Mouse (Mus musculus) hindbrain, embryonic 11.5 days (tissue): ENCODE data around the gene Fars2. TPM values are rescaled to one million over a fixed set of nuclear protein-coding genes. Genes with fewer than 3 reads are reported as not detected.
"Not testable (repeated sequence)": the region's sequence is repeated elsewhere in the genome, so short reads cannot be mapped to it uniquely, and the experiment has no call there.

ENCODE experiments used
- ATAC-seq: fragments of 200-750 bp; cut with Nextera tagmentation; 2 replicates; pipeline ENCODE4 v1.8.0; 2017; ENCODE audit warnings: mild to moderate bottlenecking, moderate TSS enrichment, moderate library complexity; ENCODE audit not compliant: low FRiP score
- DNase-seq: peaks from one replicate; pipeline ENCODE4 v3.0.0-alpha.2; 2015; ENCODE audit warnings: low spot score
- H3K27ac ChIP-seq: fragments of 300-500 bp; sonication (generic); 2 replicates; pipeline ENCODE4 v1.5.1; 2014; ENCODE audit warnings: mild to moderate bottlenecking, low read depth, low read length
- H3K27me3 ChIP-seq: fragments of 300-500 bp; sonication (generic); 2 replicates; pipeline ENCODE4 v1.6.1; 2014; ENCODE audit warnings: mild to moderate bottlenecking, low read length, moderate library complexity, mixed read lengths; ENCODE audit not compliant: control insufficient read depth, insufficient read depth
- H3K36me3 ChIP-seq: fragments of 300-500 bp; sonication (generic); 2 replicates; pipeline ENCODE4 v1.6.1; 2014; ENCODE audit warnings: mild to moderate bottlenecking, low read length, moderate library complexity, mixed read lengths; ENCODE audit not compliant: control insufficient read depth, insufficient read depth
- H3K4me1 ChIP-seq: fragments of 300-500 bp; sonication (generic); replicated peaks from 2 replicates; pipeline ENCODE4 v1.6.1; 2014; ENCODE audit warnings: low read length, mixed read lengths; ENCODE audit not compliant: control insufficient read depth, insufficient read depth
- H3K4me2 ChIP-seq: fragments of 300-500 bp; sonication (generic); replicated peaks from 2 replicates; pipeline ENCODE4 v1.6.1; 2014; ENCODE audit warnings: mild to moderate bottlenecking, low read depth, low read length
- H3K4me3 ChIP-seq: fragments of 300-500 bp; sonication (generic); 2 replicates; pipeline ENCODE4 v1.5.1; 2014; ENCODE audit warnings: low read depth, low read length
- H3K9ac ChIP-seq: fragments of 300-500 bp; sonication (generic); 2 replicates; pipeline ENCODE4 v1.6.1; 2014; ENCODE audit warnings: low read depth, low read length
- H3K9me3 ChIP-seq: fragments of 300-500 bp; sonication (generic); 2 replicates; pipeline ENCODE4 v1.6.1; 2016; ENCODE audit warnings: low read length; ENCODE audit not compliant: control insufficient read depth
- WGBS: fragments of 180-500 bp; shearing (Covaris S2); extraction: QIAGEN DNeasy Blood & Tissue Kit; methylation state at CpG from one replicate; pipeline ENCODE4 v1.1.7; 2014; 5-methylcytosine and 5-hydroxymethylcytosine counted together
- polyA plus RNA-seq: library from polyadenylated mRNA; unstranded; fragments of >200 nt; fragmentation: Nextera tagmentation; extraction: Ambion mirVana; gene quantifications from 2 replicates; pipeline ENCODE4 v1.2.1, GENCODE M21; 2014

The Fars2 gene
- polyA plus RNA-seq, 1 experiment from 2014 or later = 31.1 TPM

- no peak for ATAC-seq
- Histone ChIP-seq H3K9me3 (no peaks in the 10 kb centered on the region), H3K36me3 (no peaks in the 10 kb centered on the region), H3K4me3 (no peak overlapping the region), H3K27me3 (no peaks in the 10 kb centered on the region), H3K4me2 (no peak overlapping the region), H3K27ac (no peak overlapping the region), H3K9ac (no peak overlapping the region), H3K4me1 (no peaks in the 10 kb centered on the region)
- WGBS = 93% methylated on average over 7 of the region's 7 CpGs
- DNase-seq = no peak
Measured at GRCm38 (mm10) chr13:36156340-36156931, 39.2 kb downstream of the Fars2 start.

DNA sequence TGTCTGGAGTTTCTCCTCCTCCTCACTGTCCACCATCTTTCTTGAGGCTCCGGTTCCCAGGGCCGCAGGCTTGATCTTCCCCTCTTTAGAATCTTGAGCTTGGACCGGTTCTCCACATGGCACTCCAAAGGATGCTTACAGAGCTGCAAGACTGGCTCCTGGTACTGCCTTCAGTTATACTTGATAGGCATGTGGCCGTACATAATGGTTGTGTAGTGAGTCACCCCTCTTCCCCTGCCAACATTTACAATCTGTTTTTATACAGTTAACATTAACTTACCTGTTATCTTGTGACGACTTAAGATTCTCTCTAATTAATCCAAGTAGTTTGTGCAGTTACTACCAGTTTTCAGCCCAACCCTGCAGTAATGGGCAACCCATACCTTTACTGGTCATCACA, 46.2 kb downstream of the Fars2 start:
- no peaks in the 10 kb centered on the region for H3K9me3 ChIP-seq
- no peak overlapping the region for H3K9ac ChIP-seq
- H3K4me2 ChIP-seq = no peak overlapping the region
- no peak overlapping the region for H3K27ac ChIP-seq
- DNase-seq (no peak), ATAC-seq (no peak)
- no peaks in the 10 kb centered on the region for H3K4me1 ChIP-seq
- H3K27me3 ChIP-seq = no peaks in the 10 kb centered on the region
- no peak overlapping the region for H3K4me3 ChIP-seq
- H3K36me3 ChIP-seq = no peaks in the 10 kb centered on the region
- WGBS = 92% methylated on average over 5 of the region's 5 CpGs

- H3K27me3 ChIP-seq = no peaks in the 10 kb centered on the region
- no peaks in the 10 kb centered on the region for H3K36me3 ChIP-seq
- H3K9me3 ChIP-seq = no peaks in the 10 kb centered on the region
- DNase-seq (no peak), ATAC-seq (no peak)
- no peak overlapping the region for H3K4me3 ChIP-seq
- 91% methylated on average over 1 of the region's 1 CpGs for WGBS
- H3K4me1 ChIP-seq = no peaks in the 10 kb centered on the region
- no peak overlapping the region for H3K9ac ChIP-seq
- no peak overlapping the region for H3K4me2 ChIP-seq
- no peak overlapping the region for H3K27ac ChIP-seq
Measured at GRCm38 (mm10) chr13:36163898-36164297, 46.7 kb downstream of the Fars2 start.

GRCm38 (mm10) chr13:36172981-36173380, 55.8 kb downstream of the Fars2 start:
- H3K4me2 ChIP-seq, H3K27ac ChIP-seq, DNase-seq, H3K4me1 ChIP-seq, ATAC-seq, H3K27me3 ChIP-seq, H3K36me3 ChIP-seq, H3K9ac ChIP-seq, H3K4me3 ChIP-seq, H3K9me3 ChIP-seq: not testable (repeated sequence)
- WGBS = 52% methylated on average over 2 of the region's 2 CpGs

- no peak for ATAC-seq
- 91% methylated on average over 5 of the region's 5 CpGs for WGBS
Measured at GRCm38 (mm10) chr13:36174101-36174500, 56.9 kb downstream of the Fars2 start.

GRCm38 (mm10) chr13:36174772-36175171, 57.6 kb downstream of the Fars2 start:
- WGBS = 90% methylated on average over 4 of the region's 4 CpGs
- Histone ChIP-seq H3K4me2 (no peak overlapping the region), H3K27ac (no peak overlapping the region), H3K9ac (no peak overlapping the region), H3K9me3 (no peaks in the 10 kb centered on the region), H3K4me1 (no peaks in the 10 kb centered on the region), H3K4me3 (no peak overlapping the region), H3K27me3 (no peaks in the 10 kb centered on the region), H3K36me3 (no peaks in the 10 kb centered on the region)
- DNase-seq (no peak), ATAC-seq (no peak)

More at GRCm38 (mm10) chr13:36174101-36174500, 56.9 kb downstream of the Fars2 start:
- H3K4me1 ChIP-seq = no peaks in the 10 kb centered on the region
- no peak overlapping the region for H3K4me2 ChIP-seq
- no peaks in the 10 kb centered on the region for H3K27me3 ChIP-seq
- no peak overlapping the region for H3K9ac ChIP-seq
- DNase-seq = no peak
- no peak overlapping the region for H3K27ac ChIP-seq
- no peak overlapping the region for H3K4me3 ChIP-seq
- no peaks in the 10 kb centered on the region for H3K9me3 ChIP-seq
- no peaks in the 10 kb centered on the region for H3K36me3 ChIP-seq

DNA sequence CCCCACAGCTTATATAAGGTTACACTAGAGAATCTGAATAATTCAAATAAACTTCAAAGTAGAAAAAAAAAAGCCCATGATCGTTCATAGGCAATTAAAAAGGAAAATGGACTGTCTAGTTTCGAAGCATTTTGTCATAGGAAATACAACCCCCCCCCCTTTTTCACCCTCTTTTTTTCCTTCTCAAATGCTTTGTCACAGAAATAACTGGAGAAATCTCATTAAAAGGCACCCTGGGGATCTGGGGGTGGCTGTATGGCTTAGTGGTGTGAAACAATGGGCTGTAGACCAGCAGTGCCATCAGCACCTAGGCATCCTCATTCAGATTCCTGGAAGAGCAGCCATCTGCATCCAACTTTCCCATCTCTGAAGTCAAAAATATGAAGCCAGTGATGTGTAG, 64.0 kb downstream of the Fars2 start:
- no peak overlapping the region for H3K4me2 ChIP-seq
- no peak overlapping the region for H3K4me3 ChIP-seq
- no peaks in the 10 kb centered on the region for H3K27me3 ChIP-seq
- H3K4me1 ChIP-seq = no peaks in the 10 kb centered on the region
- H3K9me3 ChIP-seq = no peaks in the 10 kb centered on the region
- no peak overlapping the region for H3K9ac ChIP-seq
- no peak overlapping the region for H3K27ac ChIP-seq
- H3K36me3 ChIP-seq = no peaks in the 10 kb centered on the region
- 72% methylated on average over 2 of the region's 2 CpGs for WGBS
- DNase-seq = no peak
- no peak for ATAC-seq

DNA sequence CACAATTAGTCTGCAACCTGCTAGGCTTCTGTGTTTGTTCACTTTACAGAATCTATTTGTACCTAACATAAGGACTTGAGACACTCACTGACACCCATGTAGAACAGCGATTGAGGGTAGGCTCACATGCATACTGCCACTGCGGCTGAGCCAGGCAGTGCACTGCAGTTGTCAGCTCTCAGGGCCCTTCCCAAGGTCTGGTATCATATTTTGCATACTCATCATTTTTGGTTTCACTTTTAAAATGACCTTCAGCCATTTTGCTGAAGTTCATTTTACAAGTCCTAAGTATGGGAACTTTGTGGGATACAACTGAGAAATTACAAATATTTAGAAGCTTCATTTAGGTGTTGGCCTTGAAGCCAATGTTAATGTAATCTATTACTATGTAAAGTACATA, 73.4 kb downstream of the Fars2 start:
- H3K27me3 ChIP-seq = no peaks in the 10 kb centered on the region
- WGBS = 94% methylated on average over 2 of the region's 2 CpGs
- DNase-seq (no peak), ATAC-seq (no peak)
- no peaks in the 10 kb centered on the region for H3K4me1 ChIP-seq
- no peak overlapping the region for H3K27ac ChIP-seq
- no peak overlapping the region for H3K9ac ChIP-seq
- H3K4me3 ChIP-seq = no peak overlapping the region
- H3K4me2 ChIP-seq = no peak overlapping the region
- H3K9me3 ChIP-seq = no peaks in the 10 kb centered on the region
- no peaks in the 10 kb centered on the region for H3K36me3 ChIP-seq

GRCm38 (mm10) chr13:36193484-36194113, 76.4 kb downstream of the Fars2 start:
- WGBS = 65% methylated on average over 5 of the region's 5 CpGs
- no peaks in the 10 kb centered on the region for H3K36me3 ChIP-seq
- H3K9me3 ChIP-seq = no peaks in the 10 kb centered on the region
- peak; percentile 44 for DNase-seq
- H3K4me1 ChIP-seq = no peaks in the 10 kb centered on the region
- H3K4me3 ChIP-seq = no peak overlapping the region
- peak; percentile 90 for ATAC-seq
- H3K27ac ChIP-seq = peak overlapping the region; percentile 1; the same call in 1 of the 2 replicates
- no peaks in the 10 kb centered on the region for H3K27me3 ChIP-seq
- no peak overlapping the region for H3K4me2 ChIP-seq
- H3K9ac ChIP-seq = no peak overlapping the region
